Mouse (Mus musculus) intestine, embryonic 16.5 days (tissue): ENCODE measurements around the gene Dtx1. TPM values are rescaled to one million over a fixed set of nuclear protein-coding genes. Genes with fewer than 3 reads are reported as not detected.

ENCODE experiments used
- ATAC-seq: fragments of 200-750 bp; cut with Nextera tagmentation; 2 replicates; pipeline ENCODE4 v1.8.0; 2017; ENCODE audit warnings: moderate TSS enrichment, moderate library complexity
- H3K27ac ChIP-seq: fragments of 300-500 bp; sonication (generic); 2 replicates; pipeline ENCODE4 v1.5.1; 2014; ENCODE audit warnings: mild to moderate bottlenecking, low read length
- H3K27me3 ChIP-seq: fragments of 300-500 bp; sonication (generic); replicated peaks from 2 replicates; pipeline ENCODE4 v1.6.1; 2014; ENCODE audit warnings: low read length, control low read depth, mixed read lengths; ENCODE audit not compliant: control insufficient read depth, insufficient read depth
- H3K36me3 ChIP-seq: fragments of 300-500 bp; sonication (generic); 2 replicates; pipeline ENCODE4 v1.6.1; 2014; ENCODE audit warnings: low read length, control low read depth; ENCODE audit not compliant: control insufficient read depth, insufficient read depth
- H3K4me1 ChIP-seq: fragments of 300-500 bp; sonication (generic); 2 replicates; pipeline ENCODE4 v1.6.1; 2014; ENCODE audit warnings: low read length, control low read depth, mixed read lengths; ENCODE audit not compliant: control insufficient read depth, insufficient read depth
- H3K4me2 ChIP-seq: fragments of 300-500 bp; sonication (generic); 2 replicates; pipeline ENCODE4 v1.6.1; 2014; ENCODE audit warnings: low read depth, low read length, control low read depth
- H3K4me3 ChIP-seq: fragments of 300-500 bp; sonication (generic); 2 replicates; pipeline ENCODE4 v1.5.1; 2014; ENCODE audit warnings: mild to moderate bottlenecking, low read length
- H3K9ac ChIP-seq: fragments of 300-500 bp; sonication (generic); 2 replicates; pipeline ENCODE4 v1.6.1; 2014; ENCODE audit warnings: low read depth, low read length
- H3K9me3 ChIP-seq: fragments of 300-500 bp; sonication (generic); 2 replicates; pipeline ENCODE4 v1.6.1; 2016; ENCODE audit warnings: low read length, control low read depth; ENCODE audit not compliant: control insufficient read depth
- WGBS: fragments of 180-500 bp; shearing (Covaris S2); extraction: QIAGEN DNeasy Blood & Tissue Kit; methylation state at CpG from one replicate; pipeline ENCODE4 v1.1.7; 2014; 5-methylcytosine and 5-hydroxymethylcytosine counted together
- polyA plus RNA-seq: library from polyadenylated mRNA; unstranded; fragments of >200 nt; fragmentation: Nextera tagmentation; extraction: Ambion mirVana; gene quantifications from 2 replicates; pipeline ENCODE4 v1.2.1, GENCODE M21; 2015

Gene Dtx1
- polyA plus RNA-seq, 1 experiment from 2014 or later = 3.0 TPM

GRCm38 (mm10) chr5:120640094-120640493 lies 71.6 kb downstream of the Dtx1 start:
- WGBS = 88% methylated on average over 7 of the region's 7 CpGs
- H3K9ac ChIP-seq = no peak overlapping the region
- H3K27ac ChIP-seq = no peak overlapping the region
- H3K27me3 ChIP-seq = no peaks in the 10 kb centered on the region
- no peaks in the 10 kb centered on the region for H3K36me3 ChIP-seq
- ATAC-seq = no peak
- H3K4me2 ChIP-seq = no peak overlapping the region
- no peaks in the 10 kb centered on the region for H3K9me3 ChIP-seq
- no peaks in the 10 kb centered on the region for H3K4me1 ChIP-seq
- H3K4me3 ChIP-seq = no peak overlapping the region

GRCm38 (mm10) chr5:120635633-120636032 lies 76.1 kb downstream of the Dtx1 start:
- Histone ChIP-seq H3K4me2 (no peak overlapping the region), H3K4me3 (no peak overlapping the region), H3K9me3 (no peaks in the 10 kb centered on the region), H3K9ac (no peak overlapping the region), H3K27ac (no peak overlapping the region), H3K36me3 (no peaks in the 10 kb centered on the region), H3K4me1 (no peaks in the 10 kb centered on the region), H3K27me3 (no peaks in the 10 kb centered on the region)
- ATAC-seq = no peak
- WGBS = 73% methylated on average over 5 of the region's 5 CpGs

GRCm38 (mm10) chr5:120634860-120635259 lies 76.9 kb downstream of the Dtx1 start:
- no peak for ATAC-seq

GRCm38 (mm10) chr5:120634131-120634530 lies 77.6 kb downstream of the Dtx1 start, which contains the start of gene Cfap73:
Gene Cfap73 (minus strand): TSS chr5:120634235.
- no peaks in the 10 kb centered on the region for H3K4me1 ChIP-seq
- ATAC-seq = no peak
- no peaks in the 10 kb centered on the region for H3K9me3 ChIP-seq
- H3K4me3 ChIP-seq = no peak within 1 kb of the TSS
- no peak within 1 kb of the TSS for H3K4me2 ChIP-seq
- no peak within 1 kb of the TSS for H3K9ac ChIP-seq
- WGBS = 41% methylated on average over 9 of the region's 9 CpGs
- no peaks in the 10 kb centered on the region for H3K36me3 ChIP-seq
- no peak within 1 kb of the TSS for H3K27ac ChIP-seq
- 0 out of 2 replicates have a peak, but pooled peaks cover 7% of the 10 kb centered on the region for H3K27me3 ChIP-seq

More at GRCm38 (mm10) chr5:120634860-120635259, 76.9 kb downstream of the Dtx1 start:
- Histone ChIP-seq H3K27ac (no peak overlapping the region), H3K4me2 (no peak overlapping the region), H3K9me3 (no peaks in the 10 kb centered on the region), H3K9ac (no peak overlapping the region), H3K36me3 (no peaks in the 10 kb centered on the region), H3K27me3 (0 out of 2 replicates have a peak, but pooled peaks cover 6% of the 10 kb centered on the region), H3K4me3 (no peak overlapping the region), H3K4me1 (no peaks in the 10 kb centered on the region)
- 50% methylated on average over 5 of the region's 5 CpGs for WGBS

- Histone ChIP-seq H3K4me1 (peaks cover 7% of the 10 kb centered on the region; the same call in 1 of the 2 replicates), H3K4me2 (no peak overlapping the region), H3K27ac (no peak overlapping the region), H3K9me3 (no peaks in the 10 kb centered on the region), H3K36me3 (0 out of 2 replicates have a peak, but pooled peaks cover 6% of the 10 kb centered on the region), H3K9ac (no peak overlapping the region), H3K27me3 (0 out of 2 replicates have a peak, but pooled peaks cover 7% of the 10 kb centered on the region), H3K4me3 (no peak overlapping the region)
- WGBS = 90% methylated on average over 5 of the region's 5 CpGs
- no peak for ATAC-seq
Observed at GRCm38 (mm10) chr5:120631892-120632291, 79.8 kb downstream of the Dtx1 start.

- Histone ChIP-seq H3K4me1 (peaks cover 7% of the 10 kb centered on the region; the same call in 1 of the 2 replicates), H3K27ac (no peak overlapping the region), H3K9ac (0 out of 2 replicates have a peak overlapping the region, but pooled peaks have one; percentile 29), H3K9me3 (no peaks in the 10 kb centered on the region), H3K4me3 (no peak overlapping the region), H3K4me2 (peak overlapping the region; percentile 27; the same call in 1 of the 2 replicates), H3K36me3 (0 out of 2 replicates have a peak, but pooled peaks cover 14% of the 10 kb centered on the region), H3K27me3 (0 out of 2 replicates have a peak, but pooled peaks cover 7% of the 10 kb centered on the region)
- no peak for ATAC-seq
- WGBS = 4% methylated on average over 29 of the region's 29 CpGs
Observed at GRCm38 (mm10) chr5:120631128-120631527, 80.6 kb downstream of the Dtx1 start.

Other genes with a start within 250 kb of the Dtx1 start
- 19.9 and 20.2 TPM in 2 replicates for gene Sdsl, start 239.1 kb downstream of the Dtx1 start, polyA plus RNA-seq
- 0.18 and 0.37 TPM in 2 replicates for gene Sds, start 235.4 kb downstream of the Dtx1 start, polyA plus RNA-seq
- 43.9 and 46.9 TPM in 2 replicates for gene Plbd2, start 208.3 kb downstream of the Dtx1 start, polyA plus RNA-seq
- gene Slc8b1, start 200.8 kb downstream of the Dtx1 start, polyA plus RNA-seq = 6.9 and 7.6 TPM in 2 replicates
- gene Tpcn1, start 123.3 kb downstream of the Dtx1 start, polyA plus RNA-seq = 21.4 and 23.9 TPM in 2 replicates
- 0.17 and 0.27 TPM in 2 replicates for gene Iqcd, start 122.9 kb downstream of the Dtx1 start, polyA plus RNA-seq
- gene Rita1, start 99.3 kb downstream of the Dtx1 start, polyA plus RNA-seq = 12.7 and 12.8 TPM in 2 replicates
- gene Ddx54, start 99.2 kb downstream of the Dtx1 start, polyA plus RNA-seq = 50.8 and 51.4 TPM in 2 replicates
- 0.24 TPM in 1 of 2 replicates, not detected in the other for gene Cfap73, start 77.7 kb downstream of the Dtx1 start, polyA plus RNA-seq
- 1.8 and 1.9 TPM in 2 replicates for gene Rasal1, start 63.1 kb downstream of the Dtx1 start, polyA plus RNA-seq
- gene Oas2, start 37.9 kb upstream of the Dtx1 start, polyA plus RNA-seq = 0.23 and 0.29 TPM in 2 replicates
- gene Oas3, start 65.7 kb upstream of the Dtx1 start, polyA plus RNA-seq = 0.18 and 0.20 TPM in 2 replicates
- not detected in 2 replicates for gene Oas1e, start 83.6 kb upstream of the Dtx1 start, polyA plus RNA-seq
- 0.58 and 1.1 TPM in 2 replicates for gene Oas1c, start 100.6 kb upstream of the Dtx1 start, polyA plus RNA-seq
- 0.20 TPM in 1 of 2 replicates, not detected in the other for gene Oas1f, start 135.4 kb upstream of the Dtx1 start, polyA plus RNA-seq
- not detected in 2 replicates for gene Oas1h, start 149.5 kb upstream of the Dtx1 start, polyA plus RNA-seq
- gene Oas1g, start 175.7 kb upstream of the Dtx1 start, polyA plus RNA-seq = 1.5 and 2.6 TPM in 2 replicates
- gene Oas1a, start 195.6 kb upstream of the Dtx1 start, polyA plus RNA-seq = 8.9 and 9.8 TPM in 2 replicates
- gene Oas1d, start 202.6 kb upstream of the Dtx1 start, polyA plus RNA-seq = 0.06 TPM in 1 of 2 replicates, not detected in the other